Mouse (Mus musculus): ENCODE results near the gene Tomm40.

Tomm40 gene

GRCm38 (mm10) chr7:19715239-19716054 is at the start of gene Tomm40:
Gene Tomm40, minus strand, starts transcription at chr7:19715438.
- DNase-seq (ENCODE audit: low spot score), result peak; percentile 90

GRCm38 (mm10) chr7:19764581-19764980 is 49.3 kb upstream of the Tomm40 start:
- no peak for DNase-seq (ENCODE audit: low spot score)

- DNase-seq (ENCODE audit: low spot score), result no peak
Measured at GRCm38 (mm10) chr7:19763829-19764477, 48.7 kb upstream of the Tomm40 start.

GRCm38 (mm10) chr7:19762283-19762682 is 47.0 kb upstream of the Tomm40 start:
- DNase-seq (ENCODE audit: low spot score), result no peak

- DNase-seq (ENCODE audit: low spot score), result no peak
Measured at GRCm38 (mm10) chr7:19760021-19760420, 44.8 kb upstream of the Tomm40 start.

- DNase-seq (ENCODE audit: low spot score), result no peak
Measured at GRCm38 (mm10) chr7:19758623-19759022, 43.4 kb upstream of the Tomm40 start.

GRCm38 (mm10) chr7:19755851-19756786 is 40.9 kb upstream of the Tomm40 start:
- no peak for DNase-seq (ENCODE audit: low spot score)

- DNase-seq (ENCODE audit: low spot score), result no peak
Measured at GRCm38 (mm10) chr7:19755008-19755407, 39.8 kb upstream of the Tomm40 start.

GRCm38 (mm10) chr7:19754065-19754464 is 38.8 kb upstream of the Tomm40 start:
- no peak for DNase-seq (ENCODE audit: low spot score)

- peak; percentile 54 for DNase-seq (ENCODE audit: low spot score)
Measured at GRCm38 (mm10) chr7:19753587-19753986, 38.3 kb upstream of the Tomm40 start.

GRCm38 (mm10) chr7:19752652-19753051 is 37.4 kb upstream of the Tomm40 start:
- DNase-seq (ENCODE audit: low spot score), result no peak

GRCm38 (mm10) chr7:19751070-19751383 is 35.8 kb upstream of the Tomm40 start:
- DNase-seq (ENCODE audit: low spot score), result no peak

- peak; percentile 89 for DNase-seq (ENCODE audit: low spot score)
Measured at GRCm38 (mm10) chr7:19750217-19751069, 35.2 kb upstream of the Tomm40 start, which contains the start of gene Nectin2. Gene Nectin2, minus strand, starts transcription at chr7:19750483.

- DNase-seq (ENCODE audit: low spot score), result peak; percentile 99
Measured at GRCm38 (mm10) chr7:19749389-19750216, 34.4 kb upstream of the Tomm40 start.

- peak; percentile 29 for DNase-seq (ENCODE audit: low spot score)
Measured at GRCm38 (mm10) chr7:19748219-19749195, 33.3 kb upstream of the Tomm40 start.

GRCm38 (mm10) chr7:19747420-19748218 is 32.4 kb upstream of the Tomm40 start:
- peak; percentile 23 for DNase-seq (ENCODE audit: low spot score)

GRCm38 (mm10) chr7:19746426-19747201 is 31.4 kb upstream of the Tomm40 start:
- no peak for DNase-seq (ENCODE audit: low spot score)

GRCm38 (mm10) chr7:19745971-19746370 is 30.7 kb upstream of the Tomm40 start:
- DNase-seq (ENCODE audit: low spot score), result no peak

Measured in urinary bladder, postnatal 25 days (tissue).